Mouse (Mus musculus) limb, embryonic 12.5 days (tissue): ENCODE measurements around the gene Cnfn. TPM values are rescaled to one million over a fixed set of nuclear protein-coding genes. Genes with fewer than 3 reads are reported as not detected.
A peak's percentile ranks its signal among the peaks of the same experiment; 100 is the strongest.

Experiments
- ATAC-seq: fragments of 200-750 bp; cut with Nextera tagmentation; 2 replicates; pipeline ENCODE4 v1.8.0; 2017; ENCODE audit warnings: low read depth, moderate TSS enrichment; ENCODE audit not compliant: insufficient number of reproducible peaks, insufficient read depth, low FRiP score, low TSS enrichment
- H3K27ac ChIP-seq: fragments of 300-500 bp; sonication (generic); 2 replicates; pipeline ENCODE4 v1.5.1; 2016; ENCODE audit warnings: mild to moderate bottlenecking, moderate library complexity
- H3K27me3 ChIP-seq: fragments of 300-500 bp; sonication (generic); 2 replicates; pipeline ENCODE4 v1.6.1; 2016; ENCODE audit warnings: mild to moderate bottlenecking, moderate library complexity
- H3K36me3 ChIP-seq: fragments of 300-500 bp; sonication (generic); 2 replicates; pipeline ENCODE4 v1.6.1; 2016; ENCODE audit warnings: mild to moderate bottlenecking, moderate library complexity
- H3K4me1 ChIP-seq: fragments of 300-500 bp; sonication (generic); replicated peaks from 2 replicates; pipeline ENCODE4 v1.6.1; 2016
- H3K4me2 ChIP-seq: fragments of 300-500 bp; sonication (generic); 2 replicates; pipeline ENCODE4 v1.6.1; 2016; ENCODE audit warnings: mild to moderate bottlenecking, moderate library complexity
- H3K4me3 ChIP-seq: fragments of 300-500 bp; sonication (generic); replicated peaks from 2 replicates; pipeline ENCODE4 v1.5.1; 2016; ENCODE audit warnings: mild to moderate bottlenecking
- H3K9ac ChIP-seq: fragments of 300-500 bp; sonication (generic); replicated peaks from 2 replicates; pipeline ENCODE4 v1.6.1; 2016; ENCODE audit warnings: mild to moderate bottlenecking, moderate library complexity
- H3K9me3 ChIP-seq: fragments of 300-500 bp; sonication (generic); 2 replicates; pipeline ENCODE4 v1.6.1; 2016; ENCODE audit warnings: mild to moderate bottlenecking, moderate library complexity
- WGBS: fragments of 180-500 bp; shearing (Covaris S2); methylation state at CpG from one replicate; pipeline ENCODE4 v1.1.7; 2016; 5-methylcytosine and 5-hydroxymethylcytosine counted together
- polyA plus RNA-seq: library from polyadenylated mRNA; unstranded; fragments of >200 nt; fragmentation: Nextera tagmentation; extraction: Ambion mirVana; gene quantifications from 2 replicates; pipeline ENCODE4 v1.2.1, GENCODE M21; 2016

Gene Cnfn
- polyA plus RNA-seq, 1 experiment from 2014 or later: not detected

DNA sequence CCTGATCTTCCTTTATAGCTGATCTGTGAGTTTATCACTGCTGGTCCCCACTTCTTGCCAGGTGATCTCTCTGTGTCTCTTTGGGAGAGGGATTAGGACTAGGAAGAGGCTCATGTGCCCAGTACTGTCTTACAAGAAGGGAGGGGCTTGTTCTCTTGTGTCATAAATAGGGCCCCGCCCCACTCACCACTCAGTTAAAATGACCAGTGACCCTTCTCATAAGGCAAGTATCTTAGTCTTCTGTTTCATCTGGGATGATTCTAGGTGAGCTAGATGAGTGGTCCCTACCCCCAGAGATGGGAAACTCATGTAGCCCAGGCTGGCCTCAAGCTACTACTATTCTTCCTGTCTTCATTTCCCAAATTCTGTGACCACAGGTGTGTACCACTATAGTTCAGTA, 29.1 kb upstream of the Cnfn start, which contains the start of gene Lipe:
Gene Lipe (minus strand): TSS at position 101 of the 400 bp plus-strand sequence.
- Histone ChIP-seq H3K4me3 (no peak within 1 kb of the TSS), H3K27ac (no peak within 1 kb of the TSS), H3K4me1 (peaks cover 44% of the 10 kb centered on the region), H3K9ac (no peak within 1 kb of the TSS), H3K4me2 (no peak within 1 kb of the TSS), H3K27me3 (no peaks in the 10 kb centered on the region), H3K36me3 (no peaks in the 10 kb centered on the region), H3K9me3 (no peaks in the 10 kb centered on the region)
- no peak for ATAC-seq
- 83% methylated on average over 1 of the region's 1 CpGs for WGBS

DNA sequence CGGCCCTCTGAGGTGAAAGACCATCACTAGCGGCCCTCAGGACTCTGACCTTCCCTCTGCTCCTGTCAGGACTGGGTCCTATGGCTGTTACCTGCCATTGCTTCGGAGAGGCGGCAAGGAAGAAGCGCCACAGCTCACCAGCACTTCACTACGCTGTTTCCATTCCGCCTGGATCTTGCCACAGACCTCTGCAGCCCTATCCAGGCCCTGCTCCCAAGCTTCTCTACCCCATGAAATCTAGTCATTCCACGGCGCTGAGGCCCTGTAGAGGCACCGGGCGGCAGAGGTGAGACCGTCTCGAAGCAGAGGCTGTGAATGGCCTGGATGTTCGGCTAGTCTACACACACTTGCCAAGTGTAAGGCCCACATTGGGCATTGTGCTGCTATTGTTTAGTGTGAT, 27.1 kb upstream of the Cnfn start:
- H3K9ac ChIP-seq: no peak overlapping the region
- H3K4me2 ChIP-seq: peak overlapping the region; percentile 71; the same call in 1 of the 2 replicates
- no peaks in the 10 kb centered on the region for H3K9me3 ChIP-seq
- no peaks in the 10 kb centered on the region for H3K36me3 ChIP-seq
- peaks cover 30% of the 10 kb centered on the region for H3K4me1 ChIP-seq
- H3K27ac ChIP-seq: peak overlapping the region; percentile 54; the same call in 1 of the 2 replicates
- H3K27me3 ChIP-seq: no peaks in the 10 kb centered on the region
- peak overlapping the region; percentile 61; the same call in 1 of the 2 replicates for H3K4me3 ChIP-seq
- WGBS: 91% methylated on average over 14 of the region's 14 CpGs
- no peak for ATAC-seq

DNA sequence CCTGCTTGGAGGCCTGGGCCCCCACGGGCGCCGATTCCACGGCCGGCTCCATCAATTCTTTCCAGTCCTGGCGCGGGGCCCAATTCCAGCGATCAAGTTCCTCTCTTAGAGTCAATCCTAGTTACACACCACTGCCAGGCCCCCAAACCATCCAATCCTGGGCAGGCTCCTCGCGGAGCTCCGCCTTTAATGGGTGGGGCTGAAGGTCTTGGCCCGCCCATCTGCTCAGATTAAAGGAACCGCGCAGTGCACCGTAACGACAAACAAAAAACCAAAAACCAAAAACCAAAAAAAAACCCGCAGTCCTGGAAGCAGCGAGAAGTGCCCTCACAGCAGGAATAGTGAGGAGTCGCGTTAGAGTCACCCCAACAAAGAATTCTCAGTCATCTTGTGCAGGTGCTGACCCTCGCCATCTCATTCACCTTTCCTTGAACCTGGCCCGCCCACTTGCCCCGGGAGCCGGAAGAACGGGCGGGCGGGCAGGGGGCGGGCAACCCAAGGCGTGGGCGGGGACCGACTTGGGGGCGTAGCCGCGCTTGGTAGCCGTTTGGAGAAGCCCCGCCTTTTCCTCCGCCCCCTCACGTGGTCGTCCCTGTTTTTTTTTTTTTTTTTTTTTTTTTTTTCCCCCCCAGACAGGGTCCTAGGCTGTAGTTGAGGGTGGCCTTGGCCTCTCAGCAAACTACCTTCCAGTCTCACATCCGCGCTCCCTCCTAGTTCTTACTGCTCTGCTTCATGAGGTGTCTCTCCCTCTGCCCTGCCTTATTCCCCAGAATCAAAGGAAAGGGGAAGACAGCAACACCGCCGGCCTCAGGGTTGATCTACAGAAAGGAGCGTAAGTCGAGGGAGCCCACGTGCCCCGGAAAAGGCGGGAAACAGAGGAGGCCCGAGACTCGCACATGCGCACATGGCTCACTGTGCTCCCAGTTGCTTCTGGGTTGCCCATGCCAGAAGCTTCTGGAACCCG, 26.3 kb upstream of the Cnfn start:
- peak overlapping the region; percentile 62 for H3K9ac ChIP-seq
- no peaks in the 10 kb centered on the region for H3K9me3 ChIP-seq
- H3K27ac ChIP-seq: peak overlapping the region; percentile 64; the same call in 1 of the 2 replicates
- peak overlapping the region; percentile 71 for H3K4me2 ChIP-seq
- 5% methylated on average over 52 of the region's 52 CpGs for WGBS
- H3K4me1 ChIP-seq: peaks cover 26% of the 10 kb centered on the region
- H3K36me3 ChIP-seq: no peaks in the 10 kb centered on the region
- H3K4me3 ChIP-seq: peak overlapping the region; percentile 61
- ATAC-seq: peak; percentile 93
- no peaks in the 10 kb centered on the region for H3K27me3 ChIP-seq

DNA sequence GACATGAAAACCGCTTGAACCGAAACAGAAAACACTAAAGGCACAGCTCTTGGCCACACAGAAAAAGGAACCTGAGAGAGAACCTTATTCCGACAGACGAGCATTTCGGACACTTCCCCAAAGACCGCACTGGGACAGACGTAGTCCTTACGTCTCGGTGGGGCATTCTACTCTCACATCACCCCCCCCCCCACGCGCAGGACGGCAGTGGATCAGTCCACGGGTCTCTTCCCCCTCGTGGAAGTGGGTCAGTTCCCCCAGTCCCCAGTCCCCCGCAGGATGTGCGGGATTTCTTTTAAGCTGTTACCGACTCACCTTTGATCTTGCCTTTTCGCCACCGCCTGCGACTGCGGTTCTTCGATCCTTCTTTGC, 25.6 kb upstream of the Cnfn start:
- Histone ChIP-seq H3K4me1 (peaks cover 32% of the 10 kb centered on the region), H3K36me3 (no peaks in the 10 kb centered on the region), H3K4me3 (peak overlapping the region; percentile 61), H3K9me3 (no peaks in the 10 kb centered on the region), H3K4me2 (peak overlapping the region; percentile 71), H3K27ac (peak overlapping the region; percentile 64; the same call in 1 of the 2 replicates), H3K9ac (peak overlapping the region; percentile 62), H3K27me3 (no peaks in the 10 kb centered on the region)
- ATAC-seq: peak; percentile 54; the same call in 1 of the 2 replicates
- under 1% methylated on average over 22 of the region's 22 CpGs for WGBS

DNA sequence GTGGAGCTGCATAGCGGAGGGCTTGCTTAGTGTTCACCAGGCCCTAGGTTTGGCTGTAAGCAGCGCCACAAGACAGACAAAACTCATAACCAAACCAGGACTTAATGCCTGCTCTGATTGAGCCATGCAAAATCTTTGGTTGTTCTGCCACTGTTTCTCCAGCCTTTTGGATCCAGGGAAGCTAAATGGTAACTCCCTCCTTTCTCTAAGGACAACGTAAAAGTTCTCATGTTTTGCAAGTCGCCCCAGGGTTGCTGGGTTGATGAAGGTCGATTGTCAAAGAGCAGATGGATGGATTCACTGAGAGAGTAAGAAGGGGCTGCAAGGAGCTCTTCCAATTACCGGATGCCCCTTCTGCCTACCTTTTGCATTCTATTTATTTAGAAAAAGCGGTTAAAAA, 25.2 kb upstream of the Cnfn start:
- Histone ChIP-seq H3K9ac (peak overlapping the region; percentile 62), H3K9me3 (no peaks in the 10 kb centered on the region), H3K27ac (0 out of 2 replicates have a peak overlapping the region, but pooled peaks have one; percentile 64), H3K4me1 (peaks cover 37% of the 10 kb centered on the region), H3K4me2 (peak overlapping the region; percentile 71), H3K4me3 (peak overlapping the region; percentile 61), H3K27me3 (no peaks in the 10 kb centered on the region), H3K36me3 (no peaks in the 10 kb centered on the region)
- 15% methylated on average over 7 of the region's 7 CpGs for WGBS
- ATAC-seq: no peak

DNA sequence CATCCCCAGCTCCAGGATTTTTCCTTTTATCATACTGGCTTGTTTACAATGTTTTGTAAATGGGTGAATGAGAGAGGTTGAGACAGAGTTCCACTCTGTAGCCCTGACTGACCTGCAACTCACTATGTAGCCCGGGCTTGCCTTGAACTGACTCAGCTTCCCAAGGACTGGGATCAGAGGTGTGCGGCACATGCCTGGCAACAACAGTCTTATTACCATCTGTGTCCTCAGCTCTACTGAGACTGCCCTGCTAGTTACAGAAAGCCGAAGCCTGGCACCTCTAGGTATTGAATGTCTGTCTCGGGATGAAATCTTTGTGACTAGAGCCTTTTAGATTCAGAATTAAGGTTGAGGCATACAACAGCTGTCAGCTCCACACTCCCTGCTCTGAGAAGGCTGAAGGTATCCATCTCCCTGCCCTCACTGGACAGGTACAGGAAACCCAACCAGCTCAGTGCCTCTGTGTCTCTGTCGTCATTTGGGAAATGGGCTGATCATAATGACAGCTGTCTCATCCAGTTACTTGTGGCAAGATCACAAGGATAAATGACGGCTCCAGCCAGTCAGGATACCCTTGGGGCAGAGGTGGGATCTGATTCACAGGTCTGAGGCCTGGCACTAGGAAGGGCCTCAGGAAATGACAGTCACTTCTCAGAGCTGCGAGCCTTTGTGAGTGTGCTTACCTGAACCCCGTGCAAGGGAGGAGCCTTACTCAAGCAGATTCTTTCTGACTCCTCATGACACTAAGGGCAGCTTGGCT, 24.1 kb upstream of the Cnfn start:
- Histone ChIP-seq H3K36me3 (0 out of 2 replicates have a peak, but pooled peaks cover 7% of the 10 kb centered on the region), H3K4me3 (peak overlapping the region; percentile 61; the same call in 1 of the 2 replicates), H3K27me3 (no peaks in the 10 kb centered on the region), H3K9ac (no peak overlapping the region), H3K4me2 (peak overlapping the region; percentile 71), H3K4me1 (peaks cover 37% of the 10 kb centered on the region), H3K27ac (no peak overlapping the region), H3K9me3 (no peaks in the 10 kb centered on the region)
- 73% methylated on average over 8 of the region's 8 CpGs for WGBS
- ATAC-seq: no peak

DNA sequence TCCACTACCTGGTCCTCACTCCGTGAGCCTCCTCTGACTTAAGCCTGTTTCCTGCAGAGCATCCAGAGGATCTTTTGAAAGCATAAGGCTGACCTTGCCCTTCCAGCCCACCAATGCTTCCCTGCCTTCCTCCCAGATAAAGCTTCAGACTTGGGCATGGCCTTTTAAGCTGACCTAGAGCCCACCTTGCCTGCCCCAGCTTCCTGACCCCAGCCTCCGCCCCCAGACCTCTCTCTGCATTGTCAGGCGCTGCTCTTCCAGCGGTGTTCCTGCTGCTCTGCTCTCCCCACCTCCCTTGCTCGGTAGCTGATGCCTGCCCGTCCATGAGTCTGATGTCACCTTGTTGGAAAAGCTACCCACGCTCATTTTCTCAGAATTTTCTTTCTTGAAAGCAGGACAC, 23.3 kb upstream of the Cnfn start:
- peaks cover 34% of the 10 kb centered on the region for H3K4me1 ChIP-seq
- H3K9me3 ChIP-seq: no peaks in the 10 kb centered on the region
- H3K36me3 ChIP-seq: peaks cover 15% of the 10 kb centered on the region
- H3K4me3 ChIP-seq: no peak overlapping the region
- no peak overlapping the region for H3K4me2 ChIP-seq
- H3K27ac ChIP-seq: no peak overlapping the region
- ATAC-seq: no peak
- 58% methylated on average over 7 of the region's 7 CpGs for WGBS
- H3K9ac ChIP-seq: no peak overlapping the region
- H3K27me3 ChIP-seq: no peaks in the 10 kb centered on the region

DNA sequence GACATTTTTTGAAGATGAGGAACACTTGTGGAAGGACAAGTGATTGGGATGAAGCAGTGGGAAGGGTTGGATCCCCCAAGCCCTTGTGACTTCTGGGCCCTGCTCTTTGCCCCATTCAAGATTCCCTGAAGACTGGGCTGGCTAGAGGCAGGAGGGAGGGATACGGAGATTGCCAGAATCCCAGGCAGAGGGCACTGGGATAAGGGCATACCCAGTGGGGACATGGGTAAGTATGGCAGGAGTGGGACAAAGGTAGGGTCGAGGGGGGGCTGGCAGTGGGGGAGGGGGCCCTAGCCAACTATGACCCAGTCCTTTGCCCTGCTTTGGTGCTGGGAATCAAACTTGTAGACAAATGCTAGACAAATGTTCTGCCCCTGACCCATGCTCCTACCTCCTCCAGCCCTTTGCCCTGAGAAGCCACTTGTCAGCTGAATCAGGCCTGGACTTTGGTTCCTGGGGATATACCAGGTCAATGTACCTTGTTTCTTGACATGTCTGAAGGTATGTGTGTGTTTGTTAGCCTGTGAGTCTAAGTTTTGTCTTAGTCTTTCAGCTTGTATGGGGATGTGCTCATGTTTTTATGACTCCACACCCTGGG, 22.4 kb upstream of the Cnfn start:
- H3K27me3 ChIP-seq: no peaks in the 10 kb centered on the region
- H3K27ac ChIP-seq: no peak overlapping the region
- H3K4me3 ChIP-seq: no peak overlapping the region
- ATAC-seq: no peak
- peaks cover 32% of the 10 kb centered on the region for H3K4me1 ChIP-seq
- no peak overlapping the region for H3K9ac ChIP-seq
- WGBS: 79% methylated on average over 2 of the region's 2 CpGs
- H3K9me3 ChIP-seq: no peaks in the 10 kb centered on the region
- no peak overlapping the region for H3K4me2 ChIP-seq
- peaks cover 24% of the 10 kb centered on the region for H3K36me3 ChIP-seq

DNA sequence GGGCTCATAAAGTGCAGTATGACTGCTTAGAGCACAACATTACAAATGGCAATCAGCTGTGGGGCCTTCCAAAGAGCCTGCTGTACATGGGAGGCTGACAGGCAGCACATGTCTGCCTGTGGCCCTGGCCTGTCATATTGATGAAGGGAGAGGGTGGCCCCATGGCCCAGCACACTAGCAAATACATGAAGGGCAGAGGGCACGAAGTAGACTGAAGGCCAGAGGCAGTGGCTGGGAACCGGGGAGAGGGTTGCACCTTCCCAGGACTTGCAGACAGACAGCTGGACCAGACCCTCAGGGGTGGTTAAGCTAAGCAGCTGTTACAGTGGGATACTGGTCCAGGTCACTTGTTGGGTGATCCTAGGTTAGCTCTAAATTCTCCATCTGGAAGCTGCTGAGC, 21.5 kb upstream of the Cnfn start:
- no peak overlapping the region for H3K4me2 ChIP-seq
- 0 out of 2 replicates have a peak overlapping the region, but pooled peaks have one; percentile 5 for H3K27ac ChIP-seq
- H3K9ac ChIP-seq: no peak overlapping the region
- peaks cover 33% of the 10 kb centered on the region for H3K36me3 ChIP-seq
- no peaks in the 10 kb centered on the region for H3K9me3 ChIP-seq
- H3K4me3 ChIP-seq: no peak overlapping the region
- ATAC-seq: no peak
- H3K27me3 ChIP-seq: no peaks in the 10 kb centered on the region
- peaks cover 26% of the 10 kb centered on the region for H3K4me1 ChIP-seq
- 55% methylated on average over 2 of the region's 2 CpGs for WGBS

DNA sequence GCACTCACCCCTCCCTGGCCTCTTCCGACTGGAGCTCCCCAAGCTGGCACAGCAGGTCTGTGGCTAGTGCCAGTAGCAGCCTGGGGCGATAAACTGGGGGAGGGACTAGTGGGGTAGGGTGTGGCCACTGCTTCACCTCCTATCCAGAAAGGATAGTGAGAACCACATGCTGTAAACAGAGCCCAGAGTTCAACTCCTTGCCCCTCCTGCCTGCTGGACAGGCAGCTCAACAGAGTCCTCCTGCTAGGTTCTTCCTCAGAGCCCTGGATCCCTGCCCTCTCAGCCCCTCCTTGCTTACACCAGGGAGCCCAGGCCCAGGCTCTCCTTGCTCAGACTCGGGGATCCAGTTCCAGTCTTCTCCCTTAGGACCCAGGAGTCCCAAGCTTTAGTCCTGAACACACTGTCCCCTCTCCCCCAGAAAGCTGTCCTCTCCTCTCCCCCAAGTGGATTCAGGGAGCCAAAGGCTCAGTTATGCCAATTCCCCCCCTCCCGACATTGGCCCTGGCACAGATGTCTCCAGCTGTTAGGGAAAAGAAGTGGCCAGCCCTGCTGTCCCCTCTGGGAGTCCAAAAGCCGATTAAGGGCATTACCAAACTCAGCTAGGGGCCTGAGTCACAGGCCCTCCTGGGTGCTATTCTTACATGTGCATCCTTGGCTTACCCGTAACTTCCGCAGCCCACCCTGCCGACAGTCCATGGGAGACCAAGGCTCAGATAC, 20.7 kb upstream of the Cnfn start:
- Histone ChIP-seq H3K27ac (no peak overlapping the region), H3K4me1 (peaks cover 26% of the 10 kb centered on the region), H3K9me3 (no peaks in the 10 kb centered on the region), H3K4me3 (no peak overlapping the region), H3K9ac (no peak overlapping the region), H3K36me3 (peaks cover 41% of the 10 kb centered on the region), H3K4me2 (no peak overlapping the region), H3K27me3 (no peaks in the 10 kb centered on the region)
- ATAC-seq: no peak
- WGBS: 47% methylated on average over 8 of the region's 8 CpGs
